Mouse (Mus musculus): ENCODE measurements around the gene Med9. TPM values are rescaled to one million over a fixed set of nuclear protein-coding genes. Genes with fewer than 3 reads are reported as not detected.
"Not testable (repeated sequence)": the region's sequence is repeated elsewhere in the genome, so short reads cannot be mapped to it uniquely, and the experiment has no call there.

Med9 gene
- polyA plus RNA-seq, 1 experiment from 2014 or later, result 41.0 TPM

- Histone ChIP-seq H3K36me3 (no peaks in the 10 kb centered on the region), H3K27ac (replicated peaks) (no peak overlapping the region), H3K4me2 (no peak overlapping the region), H3K4me3 (replicated peaks) (no peak overlapping the region), H3K27me3 (replicated peaks) (no peaks in the 10 kb centered on the region), H3K9ac (replicated peaks) (no peak overlapping the region), H3K9me3 (replicated peaks) (no peaks in the 10 kb centered on the region), H3K4me1 (no peaks in the 10 kb centered on the region)
- no peak for ATAC-seq (ENCODE audit: low FRiP score)
- 75% methylated on average over 5 of the region's 5 CpGs for WGBS
These were observed 27.7 kb upstream of the Med9 start for GRCm38 (mm10) chr11:59920331-59920730.

DNA sequence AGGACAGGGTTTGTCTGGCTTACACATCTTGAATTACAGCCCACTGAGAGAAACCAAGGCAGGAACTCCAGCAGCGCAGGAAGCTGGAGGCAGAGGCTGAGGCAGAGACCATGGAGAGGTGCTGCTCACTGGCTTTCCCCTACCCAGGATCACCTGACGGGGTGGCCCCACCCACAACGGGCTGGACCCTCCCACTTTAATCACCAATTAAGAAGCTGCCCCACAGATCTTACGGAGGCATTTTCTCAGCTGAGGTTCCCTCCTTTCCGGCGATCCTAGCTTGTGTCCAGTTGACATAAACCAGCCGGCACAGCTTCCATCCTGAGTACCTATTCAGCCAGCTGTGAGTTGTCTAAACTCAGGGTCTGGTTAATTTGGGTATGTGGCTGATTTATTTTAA lies 26.7 kb upstream of the Med9 start:
- H3K9me3 ChIP-seq (replicated peaks), result no peaks in the 10 kb centered on the region
- 24% methylated on average over 7 of the region's 7 CpGs for WGBS
- H3K9ac ChIP-seq (replicated peaks), result no peak overlapping the region
- no peaks in the 10 kb centered on the region for H3K4me1 ChIP-seq
- H3K4me2 ChIP-seq, result no peak overlapping the region
- H3K27ac ChIP-seq (replicated peaks), result no peak overlapping the region
- H3K27me3 ChIP-seq (replicated peaks), result no peaks in the 10 kb centered on the region
- H3K36me3 ChIP-seq, result no peaks in the 10 kb centered on the region
- no peak for ATAC-seq (ENCODE audit: low FRiP score)
- no peak overlapping the region for H3K4me3 ChIP-seq (replicated peaks)

GRCm38 (mm10) chr11:59930031-59930430 lies 18.0 kb upstream of the Med9 start:
- Histone ChIP-seq H3K27ac (replicated peaks) (no peak overlapping the region), H3K4me1 (peaks cover 14% of the 10 kb centered on the region; the same call in 1 of the 2 replicates)
- no peak for ATAC-seq (ENCODE audit: low FRiP score)

DNA sequence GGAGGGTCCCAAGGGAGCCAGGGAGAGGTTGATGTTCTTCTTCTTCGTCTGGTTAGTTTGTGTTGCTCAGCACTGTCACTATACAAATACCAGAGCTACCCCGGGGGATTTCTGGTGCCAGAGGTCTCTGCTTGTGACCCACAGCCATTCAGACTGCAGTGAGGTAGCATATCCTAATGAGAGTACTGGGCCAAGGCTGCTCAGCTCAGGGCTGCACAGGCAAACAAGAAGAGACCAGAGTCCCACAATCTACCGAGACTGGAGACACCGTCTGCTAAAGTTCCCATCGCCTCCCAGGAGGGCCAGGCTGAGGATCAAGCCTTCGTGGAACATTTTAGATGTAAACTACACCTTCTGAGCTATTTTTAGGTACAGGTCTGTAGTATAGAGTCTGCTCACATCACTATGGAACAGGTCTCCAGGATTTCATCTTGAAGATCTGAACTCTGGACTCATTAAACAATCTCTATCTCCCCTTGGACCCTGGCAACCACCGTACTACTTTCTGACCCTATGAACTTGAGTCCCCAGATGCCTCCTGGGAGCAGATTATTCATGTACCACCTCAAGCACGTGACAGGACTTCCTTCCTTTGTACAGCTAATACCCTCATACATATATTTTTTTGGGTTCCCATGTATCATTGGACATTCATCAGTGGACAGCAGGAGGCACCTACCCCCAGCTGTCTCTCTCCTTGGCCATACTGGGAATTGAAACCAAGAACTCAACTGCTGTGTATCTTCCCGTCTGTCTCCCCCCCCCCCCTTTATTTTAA lies 15.3 kb upstream of the Med9 start:
- no peak for ATAC-seq (ENCODE audit: low FRiP score)
- Histone ChIP-seq H3K9me3 (replicated peaks) (no peaks in the 10 kb centered on the region), H3K9ac (replicated peaks) (no peak overlapping the region), H3K27me3 (replicated peaks) (no peaks in the 10 kb centered on the region), H3K4me1 (peaks cover 14% of the 10 kb centered on the region; the same call in 1 of the 2 replicates), H3K4me2 (no peak overlapping the region), H3K4me3 (replicated peaks) (no peak overlapping the region), H3K27ac (replicated peaks) (no peak overlapping the region), H3K36me3 (no peaks in the 10 kb centered on the region)
- 69% methylated on average over 9 of the region's 9 CpGs for WGBS

More at GRCm38 (mm10) chr11:59930031-59930430, 18.0 kb upstream of the Med9 start:
- Histone ChIP-seq H3K27me3 (replicated peaks) (no peaks in the 10 kb centered on the region), H3K9me3 (replicated peaks) (no peaks in the 10 kb centered on the region), H3K4me2 (no peak overlapping the region), H3K36me3 (no peaks in the 10 kb centered on the region), H3K9ac (replicated peaks) (no peak overlapping the region), H3K4me3 (replicated peaks) (no peak overlapping the region)
- WGBS, result 42% methylated on average over 4 of the region's 4 CpGs

GRCm38 (mm10) chr11:59933943-59934342 lies 14.1 kb upstream of the Med9 start:
- Histone ChIP-seq H3K4me3 (replicated peaks) (no peak overlapping the region), H3K36me3 (no peaks in the 10 kb centered on the region), H3K4me1 (peaks cover 14% of the 10 kb centered on the region; the same call in 1 of the 2 replicates), H3K27me3 (replicated peaks) (no peaks in the 10 kb centered on the region), H3K4me2 (no peak overlapping the region), H3K27ac (replicated peaks) (peak overlapping the region; percentile 54; the same call in 1 of the 2 replicates), H3K9ac (replicated peaks) (no peak overlapping the region), H3K9me3 (replicated peaks) (no peaks in the 10 kb centered on the region)
- 39% methylated on average over 12 of the region's 12 CpGs for WGBS
- ATAC-seq (ENCODE audit: low FRiP score), result no peak

DNA sequence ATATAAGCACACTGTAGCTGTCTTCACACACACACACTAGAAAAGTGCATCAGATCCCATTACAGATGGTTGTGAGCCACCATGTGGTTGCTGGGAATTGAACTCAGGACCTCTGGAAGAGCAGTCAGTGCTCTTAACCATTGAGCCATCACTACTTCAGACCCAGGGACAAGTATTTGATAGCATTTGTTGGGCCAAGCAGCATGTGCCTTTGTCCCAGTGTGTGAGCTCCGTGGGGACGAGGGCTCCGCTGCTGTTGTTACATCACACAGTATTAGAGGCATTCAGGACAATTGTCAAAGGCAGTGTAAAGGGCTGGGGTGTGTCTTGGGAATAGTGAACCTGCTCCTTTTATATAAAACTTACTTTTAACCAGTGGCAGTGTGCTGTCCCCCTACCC lies 11.0 kb upstream of the Med9 start:
- H3K4me2 ChIP-seq, result no peak overlapping the region
- peaks cover 7% of the 10 kb centered on the region; the same call in 1 of the 2 replicates for H3K4me1 ChIP-seq
- H3K27me3 ChIP-seq (replicated peaks), result no peaks in the 10 kb centered on the region
- no peaks in the 10 kb centered on the region for H3K9me3 ChIP-seq (replicated peaks)
- no peak overlapping the region for H3K4me3 ChIP-seq (replicated peaks)
- no peaks in the 10 kb centered on the region for H3K36me3 ChIP-seq
- no peak for ATAC-seq (ENCODE audit: low FRiP score)
- H3K9ac ChIP-seq (replicated peaks), result no peak overlapping the region
- H3K27ac ChIP-seq (replicated peaks), result no peak overlapping the region
- 68% methylated on average over 3 of the region's 3 CpGs for WGBS

GRCm38 (mm10) chr11:59937615-59938014 lies 10.4 kb upstream of the Med9 start:
- no peaks in the 10 kb centered on the region for H3K27me3 ChIP-seq (replicated peaks)
- peaks cover 7% of the 10 kb centered on the region; the same call in 1 of the 2 replicates for H3K4me1 ChIP-seq
- ATAC-seq (ENCODE audit: low FRiP score), result no peak
- H3K4me2 ChIP-seq, result no peak overlapping the region
- H3K27ac ChIP-seq (replicated peaks), result no peak overlapping the region
- H3K9me3 ChIP-seq (replicated peaks), result no peaks in the 10 kb centered on the region
- no peak overlapping the region for H3K4me3 ChIP-seq (replicated peaks)
- H3K36me3 ChIP-seq, result no peaks in the 10 kb centered on the region
- 47% methylated on average over 2 of the region's 2 CpGs for WGBS
- H3K9ac ChIP-seq (replicated peaks), result no peak overlapping the region

- Histone ChIP-seq H3K27me3 (replicated peaks) (no peaks in the 10 kb centered on the region), H3K9ac (replicated peaks) (no peak overlapping the region), H3K4me2 (no peak overlapping the region), H3K27ac (replicated peaks) (no peak overlapping the region), H3K4me1 (no peaks in the 10 kb centered on the region), H3K36me3 (no peaks in the 10 kb centered on the region), H3K9me3 (replicated peaks) (no peaks in the 10 kb centered on the region), H3K4me3 (replicated peaks) (no peak overlapping the region)
- ATAC-seq (ENCODE audit: low FRiP score), result no peak
- 97% methylated on average over 1 of the region's 1 CpGs for WGBS
These were observed 8.2 kb upstream of the Med9 start for GRCm38 (mm10) chr11:59939821-59940220.

DNA sequence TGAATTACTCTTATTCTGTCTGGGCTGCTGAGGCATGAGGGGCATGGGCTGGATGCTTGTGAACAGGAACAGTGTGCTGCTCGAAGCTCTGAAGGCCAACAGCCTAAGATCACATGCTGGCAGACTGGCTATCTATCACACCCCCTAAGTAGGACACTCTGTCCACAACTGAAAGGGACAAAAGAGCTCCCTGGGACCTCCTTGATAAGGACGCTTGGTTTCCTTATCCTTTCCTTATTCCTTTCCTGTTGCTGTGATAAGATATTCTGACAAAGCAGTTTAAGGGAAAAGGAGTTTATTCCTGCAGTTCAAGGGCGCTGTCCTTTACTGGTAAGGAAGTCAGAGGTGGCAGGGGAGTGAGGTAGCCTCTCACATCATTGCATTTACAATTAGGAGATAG lies 7.4 kb upstream of the Med9 start:
- no peak overlapping the region for H3K27ac ChIP-seq (replicated peaks)
- ATAC-seq (ENCODE audit: low FRiP score), result no peak
- H3K9me3 ChIP-seq (replicated peaks), result no peaks in the 10 kb centered on the region
- no peak overlapping the region for H3K4me2 ChIP-seq
- no peak overlapping the region for H3K4me3 ChIP-seq (replicated peaks)
- no peaks in the 10 kb centered on the region for H3K27me3 ChIP-seq (replicated peaks)
- H3K9ac ChIP-seq (replicated peaks), result no peak overlapping the region
- H3K36me3 ChIP-seq, result no peaks in the 10 kb centered on the region
- WGBS, result 66% methylated on average over 3 of the region's 3 CpGs
- no peaks in the 10 kb centered on the region for H3K4me1 ChIP-seq

DNA sequence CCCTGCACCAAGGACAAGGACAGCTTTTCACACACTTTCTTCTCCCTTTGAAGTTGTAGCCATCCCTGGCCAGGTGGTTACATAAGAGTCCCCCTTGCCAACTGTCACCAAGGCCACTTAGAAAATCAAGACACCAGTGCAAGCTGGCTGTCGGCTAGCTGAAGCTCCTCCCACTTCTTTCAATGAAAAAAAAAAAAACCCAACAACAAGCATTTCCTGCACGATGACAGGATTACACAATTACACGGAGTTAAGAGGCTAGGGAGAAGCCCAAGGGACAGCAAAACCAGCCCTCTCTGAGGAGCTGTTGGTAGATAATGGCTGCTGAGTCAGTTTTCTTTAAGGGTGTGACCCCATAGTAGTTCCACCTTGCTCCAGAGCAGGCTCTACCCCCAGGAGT lies 6.6 kb upstream of the Med9 start:
- H3K4me2 ChIP-seq, result no peak overlapping the region
- no peaks in the 10 kb centered on the region for H3K36me3 ChIP-seq
- H3K9me3 ChIP-seq (replicated peaks), result no peaks in the 10 kb centered on the region
- no peak for ATAC-seq (ENCODE audit: low FRiP score)
- H3K4me1 ChIP-seq, result no peaks in the 10 kb centered on the region
- no peak overlapping the region for H3K4me3 ChIP-seq (replicated peaks)
- 34% methylated on average over 3 of the region's 3 CpGs for WGBS
- H3K27me3 ChIP-seq (replicated peaks), result no peaks in the 10 kb centered on the region
- no peak overlapping the region for H3K27ac ChIP-seq (replicated peaks)
- H3K9ac ChIP-seq (replicated peaks), result no peak overlapping the region

- 86% methylated on average over 10 of the region's 10 CpGs for WGBS
- peaks cover 19% of the 10 kb centered on the region for H3K4me1 ChIP-seq
- H3K9me3 ChIP-seq (replicated peaks); ATAC-seq (ENCODE audit: low FRiP score); H3K27me3 ChIP-seq (replicated peaks); H3K4me2 ChIP-seq; H3K27ac ChIP-seq (replicated peaks); H3K9ac ChIP-seq (replicated peaks); H3K4me3 ChIP-seq (replicated peaks); H3K36me3 ChIP-seq: not testable (repeated sequence)
These were observed 3.2 kb upstream of the Med9 start for GRCm38 (mm10) chr11:59944855-59945254.

DNA sequence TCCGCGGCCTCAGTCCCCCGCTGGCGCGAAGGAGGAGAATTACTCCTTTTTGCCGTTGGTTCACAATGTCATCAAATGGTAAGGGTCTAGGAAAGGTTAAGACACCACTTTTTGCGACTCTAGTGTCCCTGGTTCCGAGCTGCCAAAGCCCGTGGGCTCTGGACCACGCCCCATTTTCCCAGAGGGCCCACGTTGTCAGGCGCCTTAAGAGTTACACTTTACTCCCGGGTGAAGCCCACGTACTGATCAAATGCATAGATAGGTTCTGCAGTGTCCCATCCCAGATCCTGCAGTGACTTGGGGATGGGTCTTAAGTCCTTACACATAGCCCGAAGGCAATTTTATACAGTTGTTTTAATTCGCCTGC lies 378 bp downstream of the Med9 start:
- Histone ChIP-seq H3K36me3 (no peaks in the 10 kb centered on the region), H3K27ac (replicated peaks) (peak overlapping the region; percentile 86), H3K9me3 (replicated peaks) (no peaks in the 10 kb centered on the region), H3K4me2 (peak overlapping the region; percentile 83), H3K27me3 (replicated peaks) (no peaks in the 10 kb centered on the region), H3K4me3 (replicated peaks) (peak overlapping the region; percentile 93), H3K9ac (replicated peaks) (peak overlapping the region; percentile 93), H3K4me1 (peaks cover 22% of the 10 kb centered on the region)
- ATAC-seq (ENCODE audit: low FRiP score), result 0 out of 2 replicates have a peak, but pooled peaks have one; percentile 46
- WGBS, result 3% methylated on average over 16 of the region's 16 CpGs
